Mouse (Mus musculus): Measurements from ENCODE around the gene Msh3.

- TF ChIP-seq CTCF (IDR thresholded peaks at IDR 0.05; ENCODE audit: low read depth, low read length): no peak
- TF ChIP-seq EP300 (IDR thresholded peaks at IDR 0.05; ENCODE audit: insufficient read depth, low read depth, low read length): no peak
Measured at GRCm38 (mm10) chr13:92244731-92245130, 110.1 kb downstream of the Msh3 start.

Measured in ES-Bruce4 (cell line).